Comparison of ENCODE assay signal across 8 mouse cellular contexts in genomic region chr1:171247453-171247841, GRCm38 (mm10). TPM values are rescaled to one million over a fixed set of nuclear protein-coding genes. Genes with fewer than 3 reads are reported as not detected.
DNase-seq lines count a peak whose midpoint lies in the region; ATAC-seq and TF ChIP-seq lines count a peak whose summit lies in the region.

No protein-coding gene starts in this region.

- H3K27ac ChIP-seq in neural tube, embryonic 11.5 days (ENCODE audit: low read depth, low read length), result 0 out of 2 replicates have a peak overlapping the region, but pooled peaks have one; percentile 30
- peak overlapping the region; percentile 90 for H3K27ac ChIP-seq in limb, embryonic 13.5 days
- H3K27ac ChIP-seq in small intestine, adult 2 months (ENCODE audit: insufficient read depth, low read depth, low read length), result peak overlapping the region; percentile 72

- peak overlapping the region; percentile 44 for H3K4me2 ChIP-seq in neural tube, embryonic 11.5 days (ENCODE audit: low read depth)
- peak overlapping the region; percentile 84 for H3K4me2 ChIP-seq in limb, embryonic 13.5 days (replicated peaks)

- H3K9ac ChIP-seq in neural tube, embryonic 11.5 days (ENCODE audit: low read length), result peak overlapping the region; percentile 48
- H3K9ac ChIP-seq in limb, embryonic 13.5 days, result peak overlapping the region; percentile 48; the same call in 1 of the 2 replicates

- TF ChIP-seq CTCF in small intestine, adult 2 months (IDR thresholded peaks at IDR 0.05; ENCODE audit: extremely low read depth, insufficient read length, insufficient replicate concordance, low read depth, low read length), result no peak

- H3K4me3 ChIP-seq in neural tube, embryonic 11.5 days (ENCODE audit: low read depth, low read length), result peak overlapping the region; percentile 82
- peak overlapping the region; percentile 81 for H3K4me3 ChIP-seq in limb, embryonic 13.5 days
- H3K4me3 ChIP-seq in small intestine, adult 2 months (ENCODE audit: low read depth, low read length), result peak overlapping the region; percentile 56

- TF ChIP-seq POLR2A in small intestine, adult 2 months (IDR thresholded peaks at IDR 0.05; ENCODE audit: low read depth, low read length), result no peak

- no peaks in the 10 kb centered on the region for H3K9me3 ChIP-seq in neural tube, embryonic 11.5 days (ENCODE audit: control insufficient read depth, low read length)
- no peaks in the 10 kb centered on the region for H3K9me3 ChIP-seq in limb, embryonic 13.5 days

- no peak for DNase-seq in neural tube, embryonic 11.5 days (ENCODE audit: low spot score)
- DNase-seq in neural tube, embryonic 10.5 days (ENCODE audit: extremely low spot score, low spot score), result no peak
- DNase-seq in spleen, adult 18-20 months, result no peak
- DNase-seq in cerebellum, adult 9-10 months, result no peak
- no peak for DNase-seq in adrenal gland, postnatal 25 days

- H3K4me1 ChIP-seq in neural tube, embryonic 11.5 days (ENCODE audit: control insufficient read depth, insufficient read depth, low read length), result peaks cover 36% of the 10 kb centered on the region
- peaks cover 62% of the 10 kb centered on the region for H3K4me1 ChIP-seq in limb, embryonic 13.5 days
- H3K4me1 ChIP-seq in small intestine, adult 2 months (ENCODE audit: control insufficient read depth, insufficient read depth, insufficient read length, low read length), result peaks cover 17% of the 10 kb centered on the region

- no peaks in the 10 kb centered on the region for H3K27me3 ChIP-seq in neural tube, embryonic 11.5 days (ENCODE audit: control insufficient read depth, insufficient read depth, low read length)
- no peaks in the 10 kb centered on the region for H3K27me3 ChIP-seq in limb, embryonic 13.5 days
- no peaks in the 10 kb centered on the region for H3K27me3 ChIP-seq in small intestine, adult 2 months (ENCODE audit: control insufficient read depth, insufficient read depth, low read length)

- H3K36me3 ChIP-seq in neural tube, embryonic 11.5 days (ENCODE audit: control insufficient read depth, insufficient read depth, low read length), result no peaks in the 10 kb centered on the region
- H3K36me3 ChIP-seq in limb, embryonic 13.5 days, result peaks cover 28% of the 10 kb centered on the region
- H3K36me3 ChIP-seq in small intestine, adult 2 months (ENCODE audit: control insufficient read depth, insufficient read depth, low read length), result peaks cover 17% of the 10 kb centered on the region

- WGBS in neural tube, embryonic 11.5 days, result 10% methylated on average over 13 of the region's 13 CpGs
- WGBS in limb, embryonic 13.5 days, result 12% methylated on average over 13 of the region's 13 CpGs
- WGBS in small intestine, adult 2 months, result 5% methylated on average over 13 of the region's 13 CpGs

- peak; percentile 14 for ATAC-seq in neural tube, embryonic 11.5 days (ENCODE audit: insufficient read depth, low FRiP score, low TSS enrichment)
- 0 out of 2 replicates have a peak, but pooled peaks have one; percentile 6 for ATAC-seq in erythroid progenitor cell, adult 5-6 weeks (replicated peaks; ENCODE audit: low FRiP score, poor library complexity, severe bottlenecking)
- peak; percentile 1; the same call in 1 of the 2 replicates for ATAC-seq in limb, embryonic 13.5 days (ENCODE audit: low FRiP score, low read depth)

RNA-seq across cellular contexts. Expression of gene Adamts4, which starts 2.8 kb away (rescaled TPM):
- 4.7 and 5.0 TPM in 2 replicates for polyA plus RNA-seq in neural tube, embryonic 11.5 days (2014; fragmentation: Nextera tagmentation; extraction: Ambion mirVana)
- total RNA-seq in erythroid progenitor cell, adult 5-6 weeks (2015; ENCODE audit: low replicate concordance), result 0.42 TPM in 1 of 2 replicates, not detected in the other
- not detected in 2 replicates for total RNA-seq in erythroid progenitor cell, adult 5-6 weeks (2017; ENCODE audit: low replicate concordance)
- 12.7 and 14.3 TPM in 2 replicates for polyA plus RNA-seq in limb, embryonic 13.5 days (2015; fragmentation: Nextera tagmentation; extraction: Ambion mirVana)
- polyA plus RNA-seq in small intestine, adult 2 months (2012; rRNA removed), result 1.5 and 2.6 TPM in 2 replicates
- total RNA-seq in adrenal gland, postnatal 25 days (2021), result 0.62 and 0.67 TPM in 2 replicates

RNA-seq across cellular contexts. Expression of gene Ndufs2, which starts 3.7 kb away (rescaled TPM):
- polyA plus RNA-seq in neural tube, embryonic 11.5 days (2014; fragmentation: Nextera tagmentation; extraction: Ambion mirVana), result 242 and 286 TPM in 2 replicates
- total RNA-seq in erythroid progenitor cell, adult 5-6 weeks (2015; ENCODE audit: low replicate concordance), result 86.5 and 106 TPM in 2 replicates
- total RNA-seq in erythroid progenitor cell, adult 5-6 weeks (2017; ENCODE audit: low replicate concordance), result 40.8 and 73.3 TPM in 2 replicates
- polyA plus RNA-seq in limb, embryonic 13.5 days (2015; fragmentation: Nextera tagmentation; extraction: Ambion mirVana), result 253 and 254 TPM in 2 replicates
- polyA plus RNA-seq in small intestine, adult 2 months (2012; rRNA removed), result 79.8 and 116 TPM in 2 replicates
- total RNA-seq in adrenal gland, postnatal 25 days (2021), result 565 and 662 TPM in 2 replicates

RNA-seq across cellular contexts. Expression of gene Fcer1g, which starts 13.3 kb away (rescaled TPM):
- 14.4 and 15.0 TPM in 2 replicates for polyA plus RNA-seq in neural tube, embryonic 11.5 days (2014; fragmentation: Nextera tagmentation; extraction: Ambion mirVana)
- total RNA-seq in erythroid progenitor cell, adult 5-6 weeks (2015; ENCODE audit: low replicate concordance), result 214 and 248 TPM in 2 replicates
- 39.7 and 114 TPM in 2 replicates for total RNA-seq in erythroid progenitor cell, adult 5-6 weeks (2017; ENCODE audit: low replicate concordance)
- 37.8 and 39.1 TPM in 2 replicates for polyA plus RNA-seq in limb, embryonic 13.5 days (2015; fragmentation: Nextera tagmentation; extraction: Ambion mirVana)
- 36.9 and 46.7 TPM in 2 replicates for polyA plus RNA-seq in small intestine, adult 2 months (2012; rRNA removed)
- 11.1 and 13.7 TPM in 2 replicates for total RNA-seq in adrenal gland, postnatal 25 days (2021)

RNA-seq across cellular contexts. Expression of gene Apoa2, which starts 22.6 kb away (rescaled TPM):
- polyA plus RNA-seq in neural tube, embryonic 11.5 days (2014; fragmentation: Nextera tagmentation; extraction: Ambion mirVana), result 4.6 and 4.9 TPM in 2 replicates
- total RNA-seq in erythroid progenitor cell, adult 5-6 weeks (2015; ENCODE audit: low replicate concordance), result 16.8 TPM in 1 of 2 replicates, not detected in the other
- total RNA-seq in erythroid progenitor cell, adult 5-6 weeks (2017; ENCODE audit: low replicate concordance), result not detected in 2 replicates
- polyA plus RNA-seq in limb, embryonic 13.5 days (2015; fragmentation: Nextera tagmentation; extraction: Ambion mirVana), result 2.0 and 15.7 TPM in 2 replicates
- 0.94 TPM in 1 of 2 replicates, not detected in the other for polyA plus RNA-seq in small intestine, adult 2 months (2012; rRNA removed)
- total RNA-seq in adrenal gland, postnatal 25 days (2021), result 2.1 and 105 TPM in 2 replicates

RNA-seq across cellular contexts. Expression of gene B4galt3, which starts 22.7 kb away (rescaled TPM):
- polyA plus RNA-seq in neural tube, embryonic 11.5 days (2014; fragmentation: Nextera tagmentation; extraction: Ambion mirVana), result 67.4 and 70.6 TPM in 2 replicates
- 19.7 and 20.5 TPM in 2 replicates for total RNA-seq in erythroid progenitor cell, adult 5-6 weeks (2015; ENCODE audit: low replicate concordance)
- total RNA-seq in erythroid progenitor cell, adult 5-6 weeks (2017; ENCODE audit: low replicate concordance), result 26.8 and 40.8 TPM in 2 replicates
- polyA plus RNA-seq in limb, embryonic 13.5 days (2015; fragmentation: Nextera tagmentation; extraction: Ambion mirVana), result 86.2 and 94.0 TPM in 2 replicates
- polyA plus RNA-seq in small intestine, adult 2 months (2012; rRNA removed), result 38.5 and 78.5 TPM in 2 replicates
- 36.9 and 38.1 TPM in 2 replicates for total RNA-seq in adrenal gland, postnatal 25 days (2021)

Comparison
In these comparisons a context has a peak if more than half of its experiments do, and no peak if none do; other contexts are left out.
1. H3K27ac ChIP-seq: peak in every context shown above with its lines; median percentile 90 in limb, embryonic 13.5 days; 72 in small intestine, adult 2 months; 30 in neural tube, embryonic 11.5 days.